Mouse (Mus musculus): Measurements from ENCODE around the gene Art2b. TPM values are rescaled to one million over a fixed set of nuclear protein-coding genes. Genes with fewer than 3 reads are reported as not detected.
A peak's percentile ranks its signal among the peaks of the same experiment; 100 is the strongest.
"Not testable (repeated sequence)": the region's sequence is repeated elsewhere in the genome, so short reads cannot be mapped to it uniquely, and the experiment has no call there.

Art2b gene
- polyA plus RNA-seq, 1 experiment: not detected

DNA sequence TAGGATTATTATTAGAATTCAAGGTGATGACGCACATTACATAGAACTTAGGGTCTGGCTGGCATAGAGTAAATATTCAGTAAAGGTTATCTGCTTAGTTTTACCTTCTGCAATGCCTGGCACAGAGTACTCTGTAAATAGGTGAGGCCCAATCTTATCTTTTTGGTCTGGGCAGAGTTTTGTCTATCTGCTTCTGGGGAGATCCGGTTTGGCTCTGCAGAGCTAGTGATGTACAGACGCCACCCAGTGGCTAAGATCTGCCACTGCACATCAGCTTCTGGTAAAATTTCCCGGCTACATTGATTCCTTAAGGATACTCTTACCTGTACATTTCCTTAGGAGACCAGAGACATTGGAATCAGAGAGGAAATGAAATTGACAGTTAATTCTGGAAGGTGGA, 35.0 kb upstream of the Art2b start:
- H3K27me3 ChIP-seq (ENCODE audit: control insufficient read depth, insufficient read depth, insufficient read length): peaks cover 3% of the 10 kb centered on the region
- no peaks in the 10 kb centered on the region for H3K79me3 ChIP-seq (ENCODE audit: low read depth)
- no peak overlapping the region for H3ac ChIP-seq (ENCODE audit: control insufficient read depth, insufficient read length, low read depth)
- H3K4me3 ChIP-seq (ENCODE audit: insufficient read depth, poor library complexity, severe bottlenecking): no peak overlapping the region
- TF ChIP-seq FOSL1 (IDR thresholded peaks at IDR 0.05; ENCODE audit: insufficient read depth, low read length, poor library complexity, severe bottlenecking): no peak
- peak; percentile 31 for TF ChIP-seq CTCF (IDR thresholded peaks at IDR 0.05; ENCODE audit: control insufficient read depth, insufficient read depth, insufficient read length)
- no peaks in the 10 kb centered on the region for H3K79me2 ChIP-seq (ENCODE audit: control insufficient read depth, insufficient read depth)
- H3K36me3 ChIP-seq (ENCODE audit: control insufficient read depth, insufficient read depth): no peaks in the 10 kb centered on the region

- TF ChIP-seq MYOD1 (IDR thresholded peaks at IDR 0.05; ENCODE audit: control insufficient read depth, insufficient read length, low read depth) (no peak), CEBPB (IDR thresholded peaks at IDR 0.05; ENCODE audit: low read depth) (no peak), FOSL1 (IDR thresholded peaks at IDR 0.05; ENCODE audit: insufficient read depth, low read length, poor library complexity, severe bottlenecking) (no peak), MYOG (IDR thresholded peaks at IDR 0.05; ENCODE audit: control insufficient read depth, extremely low read depth, insufficient read length) (no peak), USF1 (IDR thresholded peaks at IDR 0.05; ENCODE audit: low read depth) (no peak), MAX (IDR thresholded peaks at IDR 0.05) (no peak), CTCF (IDR thresholded peaks at IDR 0.05; ENCODE audit: control insufficient read depth, insufficient read depth, insufficient read length) (no peak)
- H3K79me3 ChIP-seq (ENCODE audit: low read depth): no peaks in the 10 kb centered on the region
- H3K79me2 ChIP-seq (ENCODE audit: control insufficient read depth, insufficient read depth): no peaks in the 10 kb centered on the region
- no peaks in the 10 kb centered on the region for H3K36me3 ChIP-seq (ENCODE audit: control insufficient read depth, insufficient read depth)
- no peak overlapping the region for H3ac ChIP-seq (ENCODE audit: control insufficient read depth, insufficient read length, low read depth)
- H3K27me3 ChIP-seq (ENCODE audit: control insufficient read depth, insufficient read depth, insufficient read length): peaks cover 6% of the 10 kb centered on the region
- no peak overlapping the region for H3K4me3 ChIP-seq (ENCODE audit: insufficient read depth, poor library complexity, severe bottlenecking)
These were observed 32.9 kb upstream of the Art2b start for GRCm38 (mm10) chr7:101618273-101618672.

- H3K36me3 ChIP-seq (ENCODE audit: control insufficient read depth, insufficient read depth): no peaks in the 10 kb centered on the region
- H3K4me3 ChIP-seq (ENCODE audit: insufficient read depth, poor library complexity, severe bottlenecking): no peak overlapping the region
- H3K79me3 ChIP-seq (ENCODE audit: low read depth): no peaks in the 10 kb centered on the region
- H3K27me3 ChIP-seq (ENCODE audit: control insufficient read depth, insufficient read depth, insufficient read length): peaks cover 6% of the 10 kb centered on the region
- H3K79me2 ChIP-seq (ENCODE audit: control insufficient read depth, insufficient read depth): no peaks in the 10 kb centered on the region
- H3ac ChIP-seq (ENCODE audit: control insufficient read depth, insufficient read length, low read depth): no peak overlapping the region
- no peak for TF ChIP-seq CTCF (IDR thresholded peaks at IDR 0.05; ENCODE audit: control insufficient read depth, insufficient read depth, insufficient read length)
- no peak for TF ChIP-seq CEBPB (IDR thresholded peaks at IDR 0.05; ENCODE audit: low read depth)
- no peak for TF ChIP-seq MYOD1 (IDR thresholded peaks at IDR 0.05; ENCODE audit: control insufficient read depth, insufficient read length, low read depth)
- TF ChIP-seq MAX (IDR thresholded peaks at IDR 0.05): no peak
- no peak for TF ChIP-seq MYOG (IDR thresholded peaks at IDR 0.05; ENCODE audit: control insufficient read depth, extremely low read depth, insufficient read length)
- TF ChIP-seq USF1 (IDR thresholded peaks at IDR 0.05; ENCODE audit: low read depth): no peak
- TF ChIP-seq FOSL1 (IDR thresholded peaks at IDR 0.05; ENCODE audit: insufficient read depth, low read length, poor library complexity, severe bottlenecking): no peak
These were observed 32.2 kb upstream of the Art2b start for GRCm38 (mm10) chr7:101617438-101618165.

GRCm38 (mm10) chr7:101616136-101616835, 30.9 kb upstream of the Art2b start:
- Histone ChIP-seq H3ac (ENCODE audit: control insufficient read depth, insufficient read length, low read depth) (no peak overlapping the region), H3K36me3 (ENCODE audit: control insufficient read depth, insufficient read depth) (no peaks in the 10 kb centered on the region), H3K79me3 (ENCODE audit: low read depth) (no peaks in the 10 kb centered on the region), H3K27me3 (ENCODE audit: control insufficient read depth, insufficient read depth, insufficient read length) (peaks cover 6% of the 10 kb centered on the region), H3K4me3 (ENCODE audit: insufficient read depth, poor library complexity, severe bottlenecking) (no peak overlapping the region), H3K79me2 (ENCODE audit: control insufficient read depth, insufficient read depth) (no peaks in the 10 kb centered on the region)
- no peak for TF ChIP-seq CEBPB (IDR thresholded peaks at IDR 0.05; ENCODE audit: low read depth)
- no peak for TF ChIP-seq USF1 (IDR thresholded peaks at IDR 0.05; ENCODE audit: low read depth)
- no peak for TF ChIP-seq MYOG (IDR thresholded peaks at IDR 0.05; ENCODE audit: control insufficient read depth, extremely low read depth, insufficient read length)
- no peak for TF ChIP-seq FOSL1 (IDR thresholded peaks at IDR 0.05; ENCODE audit: insufficient read depth, low read length, poor library complexity, severe bottlenecking)
- no peak for TF ChIP-seq CTCF (IDR thresholded peaks at IDR 0.05; ENCODE audit: control insufficient read depth, insufficient read depth, insufficient read length)
- no peak for TF ChIP-seq MYOD1 (IDR thresholded peaks at IDR 0.05; ENCODE audit: control insufficient read depth, insufficient read length, low read depth)
- TF ChIP-seq MAX (IDR thresholded peaks at IDR 0.05): no peak

DNA sequence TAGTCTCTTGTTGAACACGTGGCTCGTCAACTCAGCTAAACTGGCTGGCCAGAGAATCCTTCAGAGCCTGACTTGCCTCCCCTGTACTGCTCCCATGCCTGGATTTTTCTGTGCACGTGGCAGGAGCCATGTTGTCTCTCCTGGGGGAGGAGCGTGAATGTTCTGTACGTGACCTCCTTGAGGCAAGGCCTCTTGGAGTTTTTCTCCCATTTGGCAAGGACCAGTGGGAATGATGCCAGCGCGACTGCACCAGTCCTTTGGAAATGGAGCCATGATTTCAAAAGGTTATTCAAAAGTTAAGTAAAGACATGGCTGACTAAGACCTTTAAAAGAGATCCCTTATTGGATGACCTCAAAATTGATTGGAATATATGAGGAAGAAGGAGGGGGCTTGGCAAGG, 30.0 kb upstream of the Art2b start:
- Histone ChIP-seq H3K4me3 (ENCODE audit: insufficient read depth, poor library complexity, severe bottlenecking) (no peak overlapping the region), H3K36me3 (ENCODE audit: control insufficient read depth, insufficient read depth) (no peaks in the 10 kb centered on the region), H3ac (ENCODE audit: control insufficient read depth, insufficient read length, low read depth) (no peak overlapping the region), H3K27me3 (ENCODE audit: control insufficient read depth, insufficient read depth, insufficient read length) (peaks cover 6% of the 10 kb centered on the region), H3K79me2 (ENCODE audit: control insufficient read depth, insufficient read depth) (no peaks in the 10 kb centered on the region), H3K79me3 (ENCODE audit: low read depth) (no peaks in the 10 kb centered on the region)
- no peak for TF ChIP-seq MYOG (IDR thresholded peaks at IDR 0.05; ENCODE audit: control insufficient read depth, extremely low read depth, insufficient read length)
- TF ChIP-seq MYOD1 (IDR thresholded peaks at IDR 0.05; ENCODE audit: control insufficient read depth, insufficient read length, low read depth): no peak
- no peak for TF ChIP-seq FOSL1 (IDR thresholded peaks at IDR 0.05; ENCODE audit: insufficient read depth, low read length, poor library complexity, severe bottlenecking)
- no peak for TF ChIP-seq USF1 (IDR thresholded peaks at IDR 0.05; ENCODE audit: low read depth)
- no peak for TF ChIP-seq CTCF (IDR thresholded peaks at IDR 0.05; ENCODE audit: control insufficient read depth, insufficient read depth, insufficient read length)
- no peak for TF ChIP-seq CEBPB (IDR thresholded peaks at IDR 0.05; ENCODE audit: low read depth)
- TF ChIP-seq MAX (IDR thresholded peaks at IDR 0.05): no peak

DNA sequence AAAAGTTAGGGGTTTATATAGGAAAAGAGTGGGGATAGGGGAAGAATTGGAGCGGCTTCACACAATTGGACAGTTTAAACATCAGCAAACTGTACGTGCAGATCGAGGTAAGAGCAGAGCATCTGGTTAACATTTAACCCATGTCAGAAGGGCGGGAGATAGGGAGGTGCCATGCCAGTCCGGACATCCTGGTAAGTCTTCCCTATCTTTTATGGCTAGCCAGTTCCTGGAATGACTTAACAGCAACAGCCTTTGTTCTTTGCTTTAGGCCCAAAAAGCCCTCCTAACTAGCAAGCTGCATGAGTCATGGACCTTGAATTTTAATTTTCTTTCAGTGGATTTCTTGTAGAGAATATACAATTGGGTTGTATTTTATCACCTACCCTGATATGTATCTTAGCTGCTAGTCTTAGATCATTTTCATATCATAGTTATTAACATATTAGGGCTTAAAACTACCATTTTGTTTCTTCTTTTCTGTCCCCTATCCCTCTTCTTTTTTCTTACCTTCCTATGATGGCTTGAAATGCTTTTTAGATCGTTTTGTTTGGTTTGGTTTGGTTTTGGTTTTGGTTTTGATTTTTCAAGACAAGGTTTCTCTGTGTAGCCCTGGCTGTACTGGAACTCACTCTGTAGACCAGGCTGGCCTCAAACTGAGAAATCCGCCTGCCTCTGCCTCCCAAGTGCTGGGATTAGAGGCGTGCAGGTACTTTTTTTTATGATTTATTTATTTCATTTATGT, 27.6 kb upstream of the Art2b start:
- not testable (repeated sequence) for H3K79me3 ChIP-seq (ENCODE audit: low read depth); H3K36me3 ChIP-seq (ENCODE audit: control insufficient read depth, insufficient read depth); H3ac ChIP-seq (ENCODE audit: control insufficient read depth, insufficient read length, low read depth)

More for the DNA sequence above, 27.6 kb upstream of the Art2b start:
- not testable (repeated sequence) for H3K4me3 ChIP-seq (ENCODE audit: insufficient read depth, poor library complexity, severe bottlenecking); H3K79me2 ChIP-seq (ENCODE audit: control insufficient read depth, insufficient read depth)
- peaks cover 12% of the 10 kb centered on the region for H3K27me3 ChIP-seq (ENCODE audit: control insufficient read depth, insufficient read depth, insufficient read length)
